Mouse (Mus musculus) cerebellum, adult 2 months (tissue): ENCODE results near the gene Proca1. TPM values are rescaled to one million over a fixed set of nuclear protein-coding genes. Genes with fewer than 3 reads are reported as not detected.

ENCODE experiments used
- DNase-seq, 2 experiments: peaks; one replicate each; pipeline ENCODE4 v3.0.0; 2021
- H3K27ac ChIP-seq: fragments of 200-500 bp; 2 replicates; pipeline ENCODE4 v1.5.1; 2012; ENCODE audit warnings: low read length, control low read depth, inconsistent platforms; ENCODE audit not compliant: insufficient read depth
- H3K27me3 ChIP-seq: fragments of 200-500 bp; 2 replicates; pipeline ENCODE4 v1.6.1; 2012; ENCODE audit warnings: inconsistent platforms, mild to moderate bottlenecking, low read length, moderate library complexity; ENCODE audit not compliant: control insufficient read depth, insufficient read depth
- H3K4me1 ChIP-seq: fragments of 200-500 bp; 2 replicates; pipeline ENCODE4 v1.6.1; 2011; ENCODE audit warnings: low read length; ENCODE audit not compliant: control insufficient read depth, insufficient read depth
- H3K4me3 ChIP-seq: fragments of 200-500 bp; replicated peaks from 2 replicates; pipeline ENCODE3; 2011; ENCODE audit warnings: mild to moderate bottlenecking, low read depth, low read length, control low read depth; ENCODE audit not compliant: insufficient read depth
- CTCF ChIP-seq: fragments of 200-500 bp; IDR thresholded peaks from 2 replicates; pipeline ENCODE4 v1.5.1; 2011; ENCODE audit warnings: low read depth, mild to moderate bottlenecking, control low read depth, low read length, moderate library complexity, borderline replicate concordance; ENCODE audit not compliant: insufficient read depth
- POLR2A ChIP-seq: fragments of 200-500 bp; IDR thresholded peaks from 2 replicates; pipeline ENCODE4 v1.6.1; 2011; ENCODE audit warnings: low read length, control low read depth, borderline replicate concordance; ENCODE audit not compliant: insufficient read depth
- WGBS: fragments of 180-500 bp; shearing (Covaris S2); methylation state at CpG from one replicate; pipeline ENCODE4 v1.1.7; 2018; 5-methylcytosine and 5-hydroxymethylcytosine counted together
- polyA plus RNA-seq: library from polyadenylated mRNA; depleted of rRNA; stranded (reverse); fragments of >200 nt; gene quantifications from 2 replicates; pipeline ENCODE4 v1.2.3, GENCODE M21; 2012

Proca1 gene
- polyA plus RNA-seq, 1 experiment, result 11.7 TPM

DNA sequence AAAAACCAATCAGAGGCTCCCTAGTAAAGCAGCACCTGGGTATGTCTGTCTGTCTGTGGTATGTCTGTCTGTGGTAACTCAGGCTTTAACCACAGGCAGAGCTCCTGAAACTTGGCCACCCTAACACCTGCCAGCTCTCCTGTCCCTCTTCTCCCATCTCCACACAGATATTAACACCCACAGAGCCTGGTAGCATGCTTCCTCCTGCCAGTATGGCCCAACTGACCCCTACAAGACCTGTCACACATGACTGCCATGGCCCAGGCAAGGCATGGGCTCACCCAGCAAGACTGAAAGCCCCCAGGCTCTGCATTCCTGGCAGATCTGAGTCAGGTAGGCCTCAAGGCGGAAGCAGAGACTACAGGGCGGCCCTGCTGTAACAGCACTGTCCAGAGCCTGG lies 30.1 kb upstream of the Proca1 start:
- H3K4me3 ChIP-seq, result no peak overlapping the region
- 92% methylated on average over 2 of the region's 2 CpGs for WGBS
- H3K4me1 ChIP-seq, result peaks cover 3% of the 10 kb centered on the region; the same call in 1 of the 2 replicates
- H3K27me3 ChIP-seq, result no peaks in the 10 kb centered on the region
- no peak overlapping the region for H3K27ac ChIP-seq
- DNase-seq, result no peak
- TF ChIP-seq POLR2A (no peak), CTCF (no peak)

DNA sequence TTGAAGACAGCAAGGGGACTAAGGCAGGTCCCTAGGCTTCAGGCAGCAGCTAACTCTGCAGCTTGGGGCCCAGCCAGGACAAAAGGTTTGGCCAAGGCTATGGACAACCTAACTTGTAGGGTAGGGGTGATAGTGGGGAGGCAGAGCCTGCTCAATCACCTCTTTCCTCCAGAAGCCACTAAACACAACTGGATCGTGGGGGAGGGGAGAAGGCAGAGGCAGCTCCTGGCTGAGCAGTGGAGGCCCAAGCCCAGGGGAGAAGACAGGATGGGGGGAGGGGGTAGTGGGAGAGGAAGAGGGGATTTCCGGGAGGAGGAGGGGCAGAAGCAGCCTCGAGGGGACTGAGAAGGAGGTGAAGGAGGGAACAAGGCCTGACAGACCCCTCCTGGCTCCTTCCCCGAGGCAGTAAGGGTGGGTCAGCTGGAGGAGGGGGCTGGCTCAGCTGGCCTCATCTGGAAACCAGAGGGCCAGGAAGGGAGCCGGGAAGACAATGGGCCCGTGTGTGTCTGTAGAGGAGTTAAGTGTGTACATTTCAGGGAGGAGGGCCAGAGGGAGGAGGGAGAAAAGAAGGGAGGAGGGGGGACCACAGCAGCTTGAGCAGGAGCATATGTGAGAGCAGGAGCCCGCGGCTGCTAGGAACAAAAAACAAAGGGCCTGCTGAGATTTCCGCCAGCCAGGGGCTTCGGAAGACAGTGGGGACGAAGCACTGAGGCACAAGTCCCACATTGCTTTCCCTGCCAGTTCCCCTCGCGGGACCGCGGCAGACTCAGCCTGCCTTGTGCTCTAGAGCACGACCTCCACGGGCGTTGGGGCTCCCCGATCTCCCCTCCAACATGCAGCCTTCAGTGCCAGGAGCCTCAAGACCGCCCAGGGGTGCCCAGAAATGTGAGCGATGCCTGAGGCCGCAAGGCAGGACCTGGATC lies 29.2 kb upstream of the Proca1 start:
- 3% methylated on average over 22 of the region's 22 CpGs for WGBS
- Histone ChIP-seq H3K27ac (no peak overlapping the region), H3K27me3 (no peaks in the 10 kb centered on the region), H3K4me1 (peaks cover 3% of the 10 kb centered on the region; the same call in 1 of the 2 replicates), H3K4me3 (peak overlapping the region; percentile 64)
- no peak for TF ChIP-seq CTCF
- no peak for TF ChIP-seq POLR2A
- DNase-seq, result peak in 1 of 2 experiments; percentile 40

DNA sequence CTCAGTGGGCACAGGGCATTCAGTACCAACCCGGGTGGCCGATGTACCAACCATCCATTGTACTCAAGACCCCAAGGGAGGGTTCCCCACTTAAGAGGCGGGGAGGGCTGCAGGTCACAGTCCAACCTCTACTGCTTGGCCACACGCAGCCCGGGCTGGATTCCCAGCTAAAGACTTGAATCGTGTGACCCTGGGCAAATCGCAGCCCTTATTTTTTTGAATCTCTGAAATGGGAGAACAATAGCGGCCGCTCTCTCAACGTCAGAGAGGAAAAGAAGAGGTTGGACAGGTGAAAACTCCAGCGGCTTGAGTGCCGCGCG lies 28.6 kb upstream of the Proca1 start:
- Histone ChIP-seq H3K27ac (no peak overlapping the region), H3K27me3 (no peaks in the 10 kb centered on the region), H3K4me3 (peak overlapping the region; percentile 64), H3K4me1 (peaks cover 3% of the 10 kb centered on the region; the same call in 1 of the 2 replicates)
- no peak for TF ChIP-seq CTCF
- DNase-seq, result no peak
- 4% methylated on average over 14 of the region's 14 CpGs for WGBS

DNA sequence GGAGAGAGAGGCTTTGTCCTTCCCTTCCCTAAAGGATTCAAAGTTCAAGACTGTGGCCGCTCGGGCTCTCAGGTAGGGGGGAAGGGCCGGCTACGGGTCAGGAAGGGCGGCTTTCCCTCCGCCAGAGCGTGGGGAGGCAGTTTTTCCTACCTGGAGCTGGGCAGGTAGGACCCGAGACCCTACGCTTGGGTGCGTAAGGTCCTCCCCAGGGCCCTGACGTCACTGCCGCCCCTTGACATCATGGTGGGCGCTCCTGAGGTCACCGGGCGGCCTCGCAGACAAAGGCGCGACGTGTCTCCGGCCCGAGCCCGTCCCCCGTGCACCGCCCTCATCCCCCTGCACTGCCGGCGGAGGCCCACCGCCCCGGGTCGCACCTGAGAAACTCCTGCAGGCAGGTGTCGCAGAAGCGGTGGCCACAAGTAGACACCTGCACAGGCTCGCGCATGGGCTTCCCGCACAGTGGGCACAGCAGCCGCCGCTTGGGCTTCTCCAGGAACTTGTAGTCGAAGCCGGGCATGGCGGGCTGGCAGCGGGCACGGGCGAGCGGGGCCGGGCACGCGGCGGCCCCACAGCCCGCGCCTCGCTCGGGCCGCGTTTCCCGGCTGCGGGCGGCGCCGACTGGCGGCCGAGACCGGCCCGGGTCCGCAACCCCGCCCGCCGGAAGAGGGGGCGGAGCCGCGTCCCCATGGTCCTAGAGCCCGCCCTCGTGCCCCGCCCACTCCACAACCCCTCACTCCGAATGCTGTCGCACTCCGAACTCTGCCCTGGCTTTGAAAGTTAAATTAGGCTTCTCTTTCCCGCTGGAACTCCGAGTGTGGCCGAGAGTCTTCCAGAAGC lies 28.1 kb upstream of the Proca1 start, which contains the start of gene Traf4:
Gene Traf4 (minus strand): TSS at position 666 of the 837 bp plus-strand sequence.
- H3K4me3 ChIP-seq, result peak within 1 kb of the TSS; percentile 91
- peaks cover 3% of the 10 kb centered on the region; the same call in 1 of the 2 replicates for H3K4me1 ChIP-seq
- no peaks in the 10 kb centered on the region for H3K27me3 ChIP-seq
- peak; percentile 77 to 78 for DNase-seq
- 1% methylated on average over 76 of the region's 78 CpGs for WGBS
- TF ChIP-seq CTCF (0 out of 2 replicates have a peak, but pooled peaks have one; percentile 10), POLR2A (no peak)
- H3K27ac ChIP-seq, result no peak within 1 kb of the TSS

DNA sequence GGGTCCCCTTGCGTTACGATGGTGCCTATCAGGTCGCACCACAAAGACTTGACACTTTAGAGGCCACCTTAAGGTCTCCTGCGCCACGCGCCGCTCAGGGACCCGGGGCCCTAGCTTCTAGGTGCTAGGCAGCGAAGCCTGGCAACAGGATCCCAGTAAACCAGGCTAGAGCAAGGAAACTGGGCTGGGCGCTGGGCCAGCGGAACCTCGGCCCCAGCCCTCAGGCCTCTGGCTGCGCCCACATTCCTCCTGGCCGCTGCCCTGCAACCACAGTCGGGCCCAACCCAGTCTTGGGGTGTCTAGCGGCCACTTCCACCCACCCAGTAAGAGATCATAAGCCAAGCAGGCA lies 27.5 kb upstream of the Proca1 start:
- TF ChIP-seq POLR2A (no peak), CTCF (no peak)
- peaks cover 3% of the 10 kb centered on the region; the same call in 1 of the 2 replicates for H3K4me1 ChIP-seq
- no peak overlapping the region for H3K27ac ChIP-seq
- no peaks in the 10 kb centered on the region for H3K27me3 ChIP-seq
- peak overlapping the region; percentile 91 for H3K4me3 ChIP-seq
- no peak for DNase-seq
- 1% methylated on average over 16 of the region's 16 CpGs for WGBS

DNA sequence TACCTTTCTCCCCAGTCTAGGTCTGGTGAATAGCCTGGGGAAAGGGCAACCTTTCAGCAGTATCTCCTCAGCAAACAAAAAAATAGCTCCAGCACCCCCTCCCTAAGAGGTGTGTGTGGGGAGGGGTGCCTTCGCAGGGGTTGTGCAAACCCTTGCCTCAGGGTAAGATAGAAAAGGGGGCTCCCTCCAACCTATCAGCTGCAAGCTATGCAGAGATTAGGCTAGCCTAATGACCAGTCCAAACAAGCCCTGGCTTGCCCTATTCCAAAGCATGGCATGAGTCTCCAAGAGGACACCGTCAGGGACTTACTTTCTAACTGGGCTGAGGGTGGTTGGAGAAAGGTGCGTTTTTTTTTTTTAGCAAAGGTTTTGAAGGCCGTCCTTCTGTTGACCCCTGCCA lies 27.0 kb upstream of the Proca1 start:
- no peak for DNase-seq
- Histone ChIP-seq H3K27me3 (no peaks in the 10 kb centered on the region), H3K4me3 (no peak overlapping the region), H3K27ac (no peak overlapping the region), H3K4me1 (peaks cover 3% of the 10 kb centered on the region; the same call in 1 of the 2 replicates)
- no peak for TF ChIP-seq CTCF
- no peak for TF ChIP-seq POLR2A
- WGBS, result 59% methylated on average over 4 of the region's 4 CpGs

DNA sequence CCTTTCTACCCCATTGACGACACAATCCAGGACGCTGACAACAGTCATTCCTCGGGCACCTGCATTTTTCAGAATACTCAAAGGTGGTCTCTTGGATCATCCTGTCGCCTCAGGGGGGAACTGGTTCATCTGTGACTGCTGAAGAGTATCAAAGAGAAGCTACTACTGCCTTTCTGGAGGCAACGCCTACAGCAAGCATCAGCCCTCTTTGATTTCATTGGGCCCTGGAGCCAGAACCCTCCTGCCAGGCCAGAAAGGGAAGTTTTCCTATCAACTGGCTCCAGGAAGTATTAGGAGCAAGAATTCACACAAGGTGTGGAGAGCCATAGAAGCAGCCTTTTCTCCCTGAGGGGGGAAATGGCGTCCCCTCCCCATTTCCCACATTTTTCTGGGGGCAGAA lies 26.6 kb upstream of the Proca1 start:
- H3K27ac ChIP-seq, result no peak overlapping the region
- no peaks in the 10 kb centered on the region for H3K27me3 ChIP-seq
- H3K4me3 ChIP-seq, result no peak overlapping the region
- 93% methylated on average over 6 of the region's 6 CpGs for WGBS
- DNase-seq, result no peak
- no peak for TF ChIP-seq POLR2A
- no peak for TF ChIP-seq CTCF
- peaks cover 3% of the 10 kb centered on the region; the same call in 1 of the 2 replicates for H3K4me1 ChIP-seq
